Mouse (Mus musculus): ENCODE measurements at regions not wholly inside any gene's neighbourhood (a gene's known extent, or its start where the extent isn't known, plus 50 kb on each side); places are given as distances from the start of the nearest gene placed in this dataset.

DNA sequence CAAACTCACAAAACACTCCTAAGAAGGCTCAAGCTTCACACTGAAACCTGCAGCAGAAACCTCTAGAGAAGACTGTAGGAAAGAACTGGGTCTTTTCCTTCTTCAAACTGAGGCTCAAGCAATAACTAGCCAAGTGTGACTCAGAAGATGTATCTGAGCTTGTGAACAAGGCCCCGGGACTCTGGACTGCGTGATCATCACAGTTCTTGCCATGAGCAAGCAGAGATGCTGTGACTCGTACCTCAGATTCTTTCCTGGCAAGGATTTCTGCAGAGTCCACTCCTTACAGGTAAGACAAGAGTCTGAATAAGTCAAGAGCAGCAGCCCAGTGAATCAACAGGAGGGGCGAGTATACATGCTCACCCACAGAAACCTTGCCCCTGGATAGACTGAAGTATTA is 250.5 kb upstream of the Gm26657 start:
- no peak overlapping the region for H3K27ac ChIP-seq (replicated peaks; ENCODE audit: low read depth, low read length)
- DNase-seq, result no peak
- H3K4me1 ChIP-seq (ENCODE audit: control insufficient read depth, insufficient read depth, low read length), result 0 out of 2 replicates have a peak, but pooled peaks cover 4% of the 10 kb centered on the region
- H3K9ac ChIP-seq (replicated peaks; ENCODE audit: low read length), result no peak overlapping the region
- no peak overlapping the region for H3K4me3 ChIP-seq (replicated peaks; ENCODE audit: low read depth, low read length)
- H3K4me2 ChIP-seq (ENCODE audit: low read length), result no peak overlapping the region
- no peaks in the 10 kb centered on the region for H3K36me3 ChIP-seq (ENCODE audit: control insufficient read depth, insufficient read depth, low read length)
- no peak for ATAC-seq (ENCODE audit: low FRiP score, low TSS enrichment)
- no peaks in the 10 kb centered on the region for H3K27me3 ChIP-seq (ENCODE audit: control insufficient read depth, insufficient read depth, low read length)
- 90% methylated on average over 4 of the region's 4 CpGs for WGBS
- H3K9me3 ChIP-seq (ENCODE audit: control insufficient read depth, low read length), result no peaks in the 10 kb centered on the region

DNA sequence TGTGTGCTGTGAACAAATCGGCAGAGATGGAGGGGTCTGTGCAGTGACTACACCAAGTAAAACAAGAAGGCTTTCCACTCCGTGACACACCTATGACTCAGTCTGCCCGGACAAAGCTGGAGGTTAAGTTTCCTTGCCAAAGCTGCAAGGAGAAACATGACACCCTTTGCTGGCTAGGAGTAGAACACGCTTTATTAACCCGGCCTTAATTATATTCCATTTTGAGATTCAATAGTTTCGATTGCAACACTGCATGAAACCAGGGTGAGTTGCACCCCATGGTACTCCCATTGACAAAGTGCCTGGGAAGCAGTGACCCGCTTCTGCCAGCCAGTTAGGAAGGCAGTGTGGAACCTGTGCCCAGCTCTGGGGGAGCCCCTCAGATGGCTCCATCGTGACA is 256.2 kb upstream of the Gm26657 start:
- no peak overlapping the region for H3K4me2 ChIP-seq (ENCODE audit: low read length)
- H3K4me3 ChIP-seq (replicated peaks; ENCODE audit: low read depth, low read length), result no peak overlapping the region
- H3K9ac ChIP-seq (replicated peaks; ENCODE audit: low read length), result no peak overlapping the region
- WGBS, result 85% methylated on average over 8 of the region's 8 CpGs
- H3K27me3 ChIP-seq (ENCODE audit: control insufficient read depth, insufficient read depth, low read length), result no peaks in the 10 kb centered on the region
- no peak for DNase-seq
- no peak overlapping the region for H3K27ac ChIP-seq (replicated peaks; ENCODE audit: low read depth, low read length)
- no peak for ATAC-seq (ENCODE audit: low FRiP score, low TSS enrichment)
- H3K36me3 ChIP-seq (ENCODE audit: control insufficient read depth, insufficient read depth, low read length), result no peaks in the 10 kb centered on the region
- no peaks in the 10 kb centered on the region for H3K4me1 ChIP-seq (ENCODE audit: control insufficient read depth, insufficient read depth, low read length)
- no peaks in the 10 kb centered on the region for H3K9me3 ChIP-seq (ENCODE audit: control insufficient read depth, low read length)

GRCm38 (mm10) chr4:56456788-56457187 is 283.1 kb upstream of the Gm26657 start:
- no peaks in the 10 kb centered on the region for H3K36me3 ChIP-seq (ENCODE audit: control insufficient read depth, insufficient read depth, low read length)
- no peaks in the 10 kb centered on the region for H3K9me3 ChIP-seq (ENCODE audit: control insufficient read depth, low read length)
- no peak overlapping the region for H3K4me2 ChIP-seq (ENCODE audit: low read length)
- no peak overlapping the region for H3K4me3 ChIP-seq (replicated peaks; ENCODE audit: low read depth, low read length)
- no peak overlapping the region for H3K27ac ChIP-seq (replicated peaks; ENCODE audit: low read depth, low read length)
- ATAC-seq (ENCODE audit: low FRiP score, low TSS enrichment) (no peak), DNase-seq (no peak)
- no peaks in the 10 kb centered on the region for H3K27me3 ChIP-seq (ENCODE audit: control insufficient read depth, insufficient read depth, low read length)
- H3K9ac ChIP-seq (replicated peaks; ENCODE audit: low read length), result no peak overlapping the region
- no peaks in the 10 kb centered on the region for H3K4me1 ChIP-seq (ENCODE audit: control insufficient read depth, insufficient read depth, low read length)
- WGBS, result 98% methylated on average over 4 of the region's 4 CpGs

DNA sequence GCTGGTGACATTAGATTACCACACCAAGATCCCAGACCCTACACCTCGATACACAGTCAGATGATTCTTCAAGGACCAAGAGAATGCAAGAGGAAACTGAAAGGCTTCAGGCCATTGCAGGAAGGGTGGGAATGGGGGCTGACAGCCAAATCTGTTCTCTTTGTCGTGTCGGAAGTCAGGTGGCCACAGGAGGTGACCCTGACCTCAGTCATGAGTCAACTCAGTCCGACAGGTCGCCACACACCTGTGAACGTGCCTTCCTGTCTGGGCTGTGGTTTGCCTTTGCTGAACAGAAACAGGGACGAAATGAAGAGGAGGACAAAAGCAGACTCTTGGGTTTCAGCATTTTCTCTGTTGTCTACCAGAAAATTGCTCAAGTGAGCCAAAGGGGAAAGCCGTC is 318.3 kb upstream of the Gm26657 start:
- WGBS, result 88% methylated on average over 8 of the region's 8 CpGs
- DNase-seq (no peak), ATAC-seq (ENCODE audit: low FRiP score, low TSS enrichment) (no peak)
- no peak overlapping the region for H3K27ac ChIP-seq (replicated peaks; ENCODE audit: low read depth, low read length)
- H3K4me1 ChIP-seq (ENCODE audit: control insufficient read depth, insufficient read depth, low read length), result no peaks in the 10 kb centered on the region
- H3K9ac ChIP-seq (replicated peaks; ENCODE audit: low read length), result no peak overlapping the region
- H3K9me3 ChIP-seq (ENCODE audit: control insufficient read depth, low read length), result no peaks in the 10 kb centered on the region
- no peaks in the 10 kb centered on the region for H3K27me3 ChIP-seq (ENCODE audit: control insufficient read depth, insufficient read depth, low read length)
- H3K4me3 ChIP-seq (replicated peaks; ENCODE audit: low read depth, low read length), result no peak overlapping the region
- no peak overlapping the region for H3K4me2 ChIP-seq (ENCODE audit: low read length)
- H3K36me3 ChIP-seq (ENCODE audit: control insufficient read depth, insufficient read depth, low read length), result no peaks in the 10 kb centered on the region

DNA sequence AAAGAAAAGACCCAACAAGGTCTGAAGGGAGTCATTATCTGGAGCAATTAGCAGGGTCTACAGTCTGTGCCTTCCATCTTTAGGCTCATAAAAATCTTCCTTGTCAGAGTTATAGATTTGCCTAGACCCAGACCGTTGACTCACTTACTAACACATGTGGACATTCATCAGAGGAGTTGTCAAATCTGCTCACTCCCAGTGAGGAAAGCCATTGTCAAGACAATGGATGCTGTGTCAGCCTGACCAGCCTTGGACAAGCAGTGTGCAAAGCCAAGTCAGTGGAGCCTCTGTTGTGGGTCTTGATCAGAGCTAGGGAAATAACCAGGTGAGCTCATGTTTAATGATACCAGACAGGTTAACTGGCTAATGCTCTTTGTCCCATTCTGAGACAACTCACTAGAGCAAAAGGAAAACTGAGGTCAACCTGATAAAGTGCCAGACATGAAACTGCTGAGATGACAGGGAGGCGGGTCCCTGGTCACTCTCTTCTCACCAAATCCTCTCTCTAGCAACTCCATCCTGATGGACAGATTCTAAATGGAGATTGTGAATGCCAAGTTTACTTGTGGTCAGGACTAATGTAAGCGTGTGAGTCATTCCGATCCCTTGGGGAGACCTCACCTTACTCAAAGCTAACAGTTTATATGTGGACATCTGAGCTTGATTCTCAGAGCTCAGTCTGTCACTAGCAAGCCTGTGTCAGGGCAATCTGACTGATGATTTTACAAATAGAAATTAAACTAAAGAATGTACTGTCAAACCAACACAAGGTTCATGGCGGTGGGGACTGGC is 320.6 kb upstream of the Gm26657 start:
- Histone ChIP-seq H3K9ac (replicated peaks; ENCODE audit: low read length) (no peak overlapping the region), H3K36me3 (ENCODE audit: control insufficient read depth, insufficient read depth, low read length) (no peaks in the 10 kb centered on the region), H3K27ac (replicated peaks; ENCODE audit: low read depth, low read length) (no peak overlapping the region), H3K4me2 (ENCODE audit: low read length) (no peak overlapping the region), H3K9me3 (ENCODE audit: control insufficient read depth, low read length) (no peaks in the 10 kb centered on the region), H3K4me3 (replicated peaks; ENCODE audit: low read depth, low read length) (no peak overlapping the region), H3K27me3 (ENCODE audit: control insufficient read depth, insufficient read depth, low read length) (no peaks in the 10 kb centered on the region), H3K4me1 (ENCODE audit: control insufficient read depth, insufficient read depth, low read length) (no peaks in the 10 kb centered on the region)
- ATAC-seq (ENCODE audit: low FRiP score, low TSS enrichment) (no peak), DNase-seq (no peak)
- 90% methylated on average over 5 of the region's 5 CpGs for WGBS

- Histone ChIP-seq H3K36me3 (ENCODE audit: control insufficient read depth, insufficient read depth, low read length) (no peaks in the 10 kb centered on the region), H3K4me3 (replicated peaks; ENCODE audit: low read depth, low read length) (no peak overlapping the region), H3K27ac (replicated peaks; ENCODE audit: low read depth, low read length) (no peak overlapping the region), H3K27me3 (ENCODE audit: control insufficient read depth, insufficient read depth, low read length) (no peaks in the 10 kb centered on the region), H3K4me1 (ENCODE audit: control insufficient read depth, insufficient read depth, low read length) (no peaks in the 10 kb centered on the region), H3K9me3 (ENCODE audit: control insufficient read depth, low read length) (no peaks in the 10 kb centered on the region), H3K4me2 (ENCODE audit: low read length) (no peak overlapping the region), H3K9ac (replicated peaks; ENCODE audit: low read length) (no peak overlapping the region)
- ATAC-seq (ENCODE audit: low FRiP score, low TSS enrichment) (no peak), DNase-seq (peak; percentile 29)
- WGBS, result 53% methylated on average over 1 of the region's 1 CpGs
Measured at GRCm38 (mm10) chr4:56411024-56411636, 328.7 kb upstream of the Gm26657 start.

- H3K27ac ChIP-seq (replicated peaks; ENCODE audit: low read depth, low read length), result no peak overlapping the region
- no peak overlapping the region for H3K9ac ChIP-seq (replicated peaks; ENCODE audit: low read length)
- DNase-seq (no peak), ATAC-seq (ENCODE audit: low FRiP score, low TSS enrichment) (no peak)
- H3K9me3 ChIP-seq (ENCODE audit: control insufficient read depth, low read length), result no peaks in the 10 kb centered on the region
- H3K36me3 ChIP-seq (ENCODE audit: control insufficient read depth, insufficient read depth, low read length), result no peaks in the 10 kb centered on the region
- H3K4me1 ChIP-seq (ENCODE audit: control insufficient read depth, insufficient read depth, low read length), result no peaks in the 10 kb centered on the region
- no peak overlapping the region for H3K4me3 ChIP-seq (replicated peaks; ENCODE audit: low read depth, low read length)
- H3K27me3 ChIP-seq (ENCODE audit: control insufficient read depth, insufficient read depth, low read length), result no peaks in the 10 kb centered on the region
- no peak overlapping the region for H3K4me2 ChIP-seq (ENCODE audit: low read length)
Measured at GRCm38 (mm10) chr4:56393793-56394192, 346.1 kb upstream of the Gm26657 start.

DNA sequence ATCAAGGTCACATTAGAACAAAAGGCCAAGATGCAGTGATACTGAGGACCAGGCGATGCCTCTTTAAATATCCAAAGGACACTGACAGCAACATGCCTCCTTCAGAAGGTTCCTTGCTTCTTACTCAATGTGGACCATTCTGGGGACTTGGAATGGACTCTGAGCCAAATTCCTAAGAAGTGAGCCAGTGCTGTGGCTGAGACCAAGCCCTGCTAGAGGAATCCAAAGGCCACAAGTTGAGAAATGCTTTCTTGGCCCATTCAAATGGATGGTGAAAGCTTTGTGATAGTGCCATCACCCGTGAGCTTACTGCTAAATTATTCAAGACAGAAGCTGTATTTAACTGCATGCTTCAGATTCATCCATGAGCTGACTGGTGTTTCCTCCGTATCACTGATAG is 352.8 kb upstream of the Gm26657 start:
- Histone ChIP-seq H3K27me3 (ENCODE audit: control insufficient read depth, insufficient read depth, low read length) (no peaks in the 10 kb centered on the region), H3K4me3 (replicated peaks; ENCODE audit: low read depth, low read length) (no peak overlapping the region), H3K4me2 (ENCODE audit: low read length) (no peak overlapping the region), H3K9ac (replicated peaks; ENCODE audit: low read length) (no peak overlapping the region), H3K27ac (replicated peaks; ENCODE audit: low read depth, low read length) (no peak overlapping the region), H3K4me1 (ENCODE audit: control insufficient read depth, insufficient read depth, low read length) (no peaks in the 10 kb centered on the region), H3K9me3 (ENCODE audit: control insufficient read depth, low read length) (no peaks in the 10 kb centered on the region), H3K36me3 (ENCODE audit: control insufficient read depth, insufficient read depth, low read length) (no peaks in the 10 kb centered on the region)
- ATAC-seq (ENCODE audit: low FRiP score, low TSS enrichment), result no peak
- DNase-seq, result no peak
- 60% methylated on average over 3 of the region's 3 CpGs for WGBS

GRCm38 (mm10) chr4:56375745-56376144 is 364.1 kb upstream of the Gm26657 start:
- Histone ChIP-seq H3K36me3 (ENCODE audit: control insufficient read depth, insufficient read depth, low read length) (no peaks in the 10 kb centered on the region), H3K27ac (replicated peaks; ENCODE audit: low read depth, low read length) (no peak overlapping the region), H3K9ac (replicated peaks; ENCODE audit: low read length) (no peak overlapping the region), H3K4me1 (ENCODE audit: control insufficient read depth, insufficient read depth, low read length) (no peaks in the 10 kb centered on the region), H3K4me2 (ENCODE audit: low read length) (no peak overlapping the region), H3K4me3 (replicated peaks; ENCODE audit: low read depth, low read length) (no peak overlapping the region), H3K27me3 (ENCODE audit: control insufficient read depth, insufficient read depth, low read length) (no peaks in the 10 kb centered on the region), H3K9me3 (ENCODE audit: control insufficient read depth, low read length) (no peaks in the 10 kb centered on the region)
- DNase-seq (no peak), ATAC-seq (ENCODE audit: low FRiP score, low TSS enrichment) (no peak)
- 60% methylated on average over 5 of the region's 5 CpGs for WGBS

All from midbrain, embryonic 14.5 days (tissue).